Mouse (Mus musculus) left cerebral cortex, postnatal 14 days (tissue): ENCODE measurements around the gene Rbm10. TPM values are rescaled to one million over a fixed set of nuclear protein-coding genes. Genes with fewer than 3 reads are reported as not detected.

Experiments used
- DNase-seq, 2 experiments: peaks; one replicate each; pipeline ENCODE4 v3.0.0; 2021 to 2022; ENCODE audit warnings: low spot score in 2 of 2, mixed read lengths in 1 of 2
- intact Hi-C: fragments of 180-260 bp; cut with DNase I; formaldehyde crosslinking; loops from one replicate; pipeline ENCODE4 v1.15.1; 2025
- long read RNA-seq, 2 experiments: library from polyadenylated mRNA; stranded (forward); transcript quantifications; one replicate each; pipeline ENCODE4 v2.0.0; 2021
- total RNA-seq, 2 experiments: library from RNA; stranded (reverse); gene quantifications; 2 replicates each; pipeline ENCODE4 v1.2.3; 2021

Rbm10 gene
- total RNA-seq = 10 to 100 TPM; 40.6 to 42.5 TPM
- long read RNA-seq, experiment 1, transcript Rbm10-203 (23 exons, 3,172 nt) = major isoform, 8 of 35 reads
- long read RNA-seq, experiment 1, partial matches to known transcripts = 7 of 35 reads
- long read RNA-seq, experiment 1, other reads (novel, unspliced or antisense) = 19 of 35 reads
- long read RNA-seq, experiment 2, transcript Rbm10-203 (23 exons, 3,172 nt) = major isoform, 16 of 57 reads
- long read RNA-seq, experiment 2, partial matches to known transcripts = 16 of 57 reads
- long read RNA-seq, experiment 2, other reads (novel, unspliced or antisense) = 21 of 57 reads

- peak; percentile 82 to 90 for DNase-seq
- intact Hi-C loops = no loop called here
Observed at GRCm38 (mm10) chrX:20617176-20617902, at the start of gene Rbm10, which contains the start of gene Ndufb11. Gene Rbm10, plus strand, starts transcription at chrX:20617503. Gene Ndufb11, minus strand, starts transcription at chrX:20617619.

DNA sequence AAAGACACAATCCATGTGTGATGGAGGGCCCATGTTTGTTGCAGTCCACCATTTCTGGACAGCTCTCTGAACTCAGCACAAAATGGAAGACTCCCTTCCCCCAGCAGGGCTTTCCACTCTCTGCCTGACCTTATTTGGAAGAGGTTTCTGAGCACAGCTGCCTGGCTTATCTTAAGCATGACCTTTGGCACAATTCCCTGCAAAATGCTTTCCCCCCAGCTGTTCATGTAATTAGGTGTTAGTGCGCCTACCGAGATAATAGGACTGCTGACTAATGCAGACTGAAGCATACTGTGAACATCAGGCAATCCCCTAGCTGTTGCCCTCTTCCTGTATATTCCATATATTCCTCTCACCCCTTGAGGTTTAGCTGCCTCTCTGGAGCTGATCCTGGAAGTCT is 46.3 kb upstream of the Rbm10 start:
- intact Hi-C loops = no loop called here

DNA sequence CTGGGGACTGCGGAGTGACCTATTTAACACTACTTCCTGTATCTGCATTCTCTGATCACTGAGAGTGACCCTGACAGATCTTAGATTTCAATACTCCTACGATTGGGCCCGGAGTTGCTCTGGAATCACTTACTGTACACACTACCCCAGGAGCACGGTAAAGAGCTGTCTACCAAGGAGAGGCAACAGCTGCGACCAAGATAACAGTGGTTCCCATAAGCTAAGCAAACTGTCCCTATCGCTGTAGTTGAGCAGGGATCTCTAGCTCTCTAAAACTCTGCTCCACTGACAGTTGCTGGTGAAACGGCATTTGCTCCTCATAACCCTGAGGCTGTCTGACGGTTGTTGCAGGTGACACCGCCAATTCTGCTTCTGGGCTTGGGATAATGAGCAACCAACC is 44.6 kb upstream of the Rbm10 start:
- intact Hi-C loops = no loop called here
- no peak for DNase-seq

More for the DNA sequence above, 46.3 kb upstream of the Rbm10 start:
- no peak for DNase-seq

DNA sequence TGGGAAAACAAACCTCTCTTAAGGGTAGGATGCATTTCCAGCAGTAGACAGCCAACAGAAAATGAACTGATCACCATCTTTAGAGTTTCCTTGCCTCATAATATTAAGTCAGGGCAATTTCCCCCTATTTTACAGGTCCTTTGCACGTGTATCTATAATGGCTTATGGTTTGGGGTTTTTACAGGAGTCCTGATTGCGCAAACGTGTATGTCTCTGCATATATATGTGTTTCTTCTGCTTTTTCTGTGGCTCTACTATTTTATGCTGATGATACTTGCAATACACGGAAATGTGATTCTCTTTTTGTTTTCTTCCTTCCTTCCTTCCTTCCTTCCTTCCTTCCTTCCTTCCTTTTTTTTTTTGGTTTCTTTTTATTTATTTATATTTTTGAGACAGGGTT is 43.4 kb upstream of the Rbm10 start:
- intact Hi-C loops = no loop called here
- DNase-seq = no peak

DNA sequence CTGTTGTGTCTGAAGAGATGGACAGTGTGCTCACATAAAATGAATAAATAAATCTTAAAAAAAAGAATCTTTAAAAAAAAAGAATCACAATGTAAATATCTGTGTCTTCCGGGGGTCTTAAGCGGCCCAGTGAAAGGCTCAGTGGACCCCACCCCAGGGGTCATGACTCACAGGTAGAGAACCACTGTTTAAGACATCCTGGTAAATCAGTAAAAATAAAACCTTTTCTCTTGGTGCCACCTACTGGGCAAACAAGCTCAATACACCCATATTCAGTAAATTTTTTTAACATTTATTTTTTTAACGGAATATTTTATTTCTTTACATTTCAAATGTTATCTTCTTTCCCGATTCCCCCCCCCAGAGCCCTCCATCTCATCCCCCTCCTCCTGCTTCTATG is 29.3 kb upstream of the Rbm10 start:
- intact Hi-C loops = no loop called here
- peak in 1 of 2 experiments; percentile 4 for DNase-seq

- intact Hi-C loops = no loop called here
- no peak for DNase-seq
Observed at GRCm38 (mm10) chrX:20608500-20608899, 8.8 kb upstream of the Rbm10 start.

DNA sequence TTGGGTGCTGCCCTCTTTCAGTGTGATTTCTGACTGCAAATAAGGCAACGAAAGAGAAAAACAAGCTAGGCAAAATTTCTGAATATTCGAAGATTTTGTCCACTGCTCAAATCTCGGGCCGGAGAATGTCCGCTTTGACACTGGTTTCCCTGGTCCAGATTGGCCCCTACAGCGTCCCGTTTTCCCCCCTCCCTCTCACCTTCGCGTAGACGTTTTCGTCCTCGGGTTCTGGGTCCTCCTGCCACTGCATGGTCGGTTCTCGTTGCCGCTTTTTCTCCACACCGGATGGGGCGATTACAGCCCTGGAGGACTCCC is 485 bp upstream of the Rbm10 start:
- intact Hi-C loops = no loop called here
- peak in 1 of 2 experiments; percentile 38 for DNase-seq

DNA sequence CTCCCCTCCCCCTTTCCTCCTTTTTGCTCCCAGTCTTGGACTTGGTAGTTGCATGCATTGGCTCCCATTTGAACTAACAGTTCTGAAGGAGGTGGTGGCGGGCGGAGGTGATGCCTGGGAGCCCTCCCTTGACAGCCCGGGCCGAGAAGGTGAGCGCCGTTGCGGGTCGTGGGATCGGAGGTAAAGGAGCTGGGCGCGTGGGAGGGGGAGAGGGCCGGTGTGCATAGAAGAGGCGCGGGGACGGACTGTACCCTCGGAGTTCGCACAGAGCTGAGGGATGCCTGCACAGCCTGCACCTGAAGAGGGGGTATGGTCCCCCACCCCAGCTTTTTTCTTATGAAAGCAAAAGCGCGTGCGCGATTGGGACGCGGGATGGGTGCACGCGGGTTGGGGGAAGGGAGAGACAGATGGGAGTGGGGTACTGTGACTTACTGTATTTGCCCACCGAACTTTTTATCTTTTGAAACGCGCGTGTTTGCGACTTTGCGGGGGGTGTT is 648 bp downstream of the Rbm10 start:
- intact Hi-C loops = no loop called here
- peak; percentile 33 to 37 for DNase-seq

DNA sequence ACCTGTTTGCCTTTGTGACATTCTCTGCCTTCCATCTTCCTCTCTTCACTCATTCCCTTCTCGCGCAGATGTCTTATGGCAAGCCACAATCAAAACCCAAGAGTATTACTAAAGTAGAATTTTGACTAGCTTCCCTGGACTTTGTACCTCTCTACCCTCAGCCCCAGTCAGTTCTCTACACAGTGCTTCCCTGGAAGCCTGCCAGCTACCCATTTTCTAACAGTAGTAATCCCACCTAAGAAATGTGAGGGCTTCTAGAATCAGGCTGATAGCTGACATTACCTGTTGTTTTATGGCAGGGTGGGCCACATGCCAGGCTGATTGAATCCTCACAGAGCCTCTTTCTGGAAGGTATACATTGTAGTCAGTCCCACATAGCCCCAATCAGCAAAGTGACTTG is 20.8 kb downstream of the Rbm10 start:
- DNase-seq = no peak
- intact Hi-C loops = no loop called here

DNA sequence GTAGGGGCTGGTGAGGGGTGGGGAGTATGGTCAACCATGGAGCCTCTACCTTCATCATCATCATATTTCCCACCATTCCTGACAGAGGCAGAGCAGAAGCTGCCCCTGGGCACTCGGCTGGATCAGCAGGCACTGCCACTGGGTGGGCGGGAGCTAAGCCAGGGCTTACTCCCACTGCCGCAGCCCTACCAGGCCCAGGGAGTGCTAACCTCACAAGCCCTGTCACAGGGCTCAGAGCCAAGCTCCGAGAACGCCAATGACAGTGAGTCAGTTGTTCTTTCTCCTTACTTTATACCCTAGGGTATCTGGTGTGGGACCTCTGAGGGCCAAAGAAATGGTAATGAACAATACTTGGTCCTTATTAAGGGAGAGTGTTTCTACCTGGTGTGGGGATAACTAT is 27.5 kb downstream of the Rbm10 start:
- no peak for DNase-seq
- intact Hi-C loops = no loop called here

DNA sequence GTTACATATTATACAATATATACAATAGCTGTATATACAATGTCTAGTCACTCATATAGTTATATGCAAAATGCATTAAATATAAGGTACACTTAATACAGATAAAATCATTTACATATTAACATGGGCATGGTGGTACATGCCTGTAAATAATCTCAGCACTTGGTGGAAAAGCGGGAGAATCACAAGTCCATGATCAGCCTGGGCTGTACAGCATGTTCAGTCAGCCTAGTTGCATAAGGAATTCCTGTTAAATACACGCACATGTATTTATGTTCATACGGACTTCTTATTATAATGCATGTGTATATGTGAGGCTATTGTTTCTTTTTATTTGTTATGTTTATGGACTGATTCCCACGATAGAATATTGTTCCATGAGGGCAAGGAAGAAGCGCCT is 40.3 kb downstream of the Rbm10 start:
- intact Hi-C loops = no loop called here
- no peak for DNase-seq

DNA sequence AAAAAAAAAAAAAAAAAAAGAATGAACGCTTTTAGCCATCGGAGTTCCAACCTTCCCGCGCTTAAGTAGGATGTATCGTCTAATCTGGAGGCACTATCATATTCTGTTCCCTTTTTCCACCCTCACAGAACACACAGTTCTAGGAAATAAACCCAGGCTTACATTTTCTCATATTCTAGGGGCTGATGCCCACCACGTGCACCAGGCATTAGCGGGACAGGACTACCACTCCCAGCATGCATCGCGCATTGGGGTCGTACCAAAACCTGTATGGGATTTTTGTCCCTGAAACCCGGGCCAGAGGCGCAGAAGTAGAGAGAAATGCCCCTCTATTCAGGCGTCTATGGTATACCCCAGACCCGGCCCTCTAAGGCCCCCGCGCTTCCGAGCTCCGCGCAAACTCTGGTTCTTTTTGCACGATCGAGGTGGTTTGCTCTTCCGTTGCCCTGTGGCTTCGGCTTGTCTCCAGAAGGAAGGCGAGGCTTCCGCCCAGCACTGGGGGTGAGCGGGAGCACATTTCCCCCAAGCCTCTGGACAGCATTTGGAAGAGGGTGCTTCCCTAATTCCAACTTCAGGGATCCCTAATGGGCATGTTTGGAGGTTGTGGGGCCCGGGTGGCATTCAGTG is 40.8 kb downstream of the Rbm10 start, which contains the start of gene Uba1:
Gene Uba1 (plus strand): TSS at position 301 of the 627 bp plus-strand sequence.
- intact Hi-C loops = no loop called here
- DNase-seq = peak; percentile 79 to 81

DNA sequence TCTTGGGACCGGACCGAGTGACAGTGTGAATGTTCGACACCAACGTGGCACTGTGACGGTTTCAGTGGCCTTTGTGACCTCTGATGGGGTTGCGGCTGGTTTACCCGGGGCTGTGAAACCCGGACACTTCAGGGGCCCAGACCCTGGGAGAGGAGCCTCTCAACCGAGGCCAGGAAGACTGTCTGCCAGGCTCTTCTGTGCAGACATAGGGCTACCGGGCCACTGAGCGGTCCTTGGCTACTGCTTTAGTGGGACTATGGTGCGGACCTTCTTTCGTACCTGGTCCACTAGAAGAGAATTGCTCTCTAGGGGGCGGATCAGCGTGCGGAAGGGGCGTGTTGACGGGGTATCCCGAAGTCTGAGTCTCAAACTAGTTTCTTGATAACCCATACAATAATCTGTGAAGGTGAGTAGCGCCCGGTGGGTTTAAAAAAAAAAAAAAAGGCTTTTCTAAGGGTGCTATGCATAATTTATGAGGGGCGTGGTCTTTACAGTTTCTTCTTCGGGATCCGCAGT is 41.6 kb downstream of the Rbm10 start:
- no peak for DNase-seq
- intact Hi-C loops = no loop called here

GRCm38 (mm10) chrX:20662317-20662715 is 45.0 kb downstream of the Rbm10 start:
- peak in 1 of 2 experiments; percentile 22 for DNase-seq
- intact Hi-C loops = loop anchor here (5.0 to 10.0 kb wide), 2 partner anchors 110 to 272 kb away; partner anchors contain the start of gene Cfp

GRCm38 (mm10) chrX:20662716-20663443 is 45.6 kb downstream of the Rbm10 start:
- peak; percentile 85 to 93 for DNase-seq
- intact Hi-C loops = loop anchor here (5.0 to 10.0 kb wide), 2 partner anchors 109 to 272 kb away; partner anchors contain the start of gene Cfp

GRCm38 (mm10) chrX:20663444-20663790 is 46.1 kb downstream of the Rbm10 start:
- DNase-seq = peak in 1 of 2 experiments; percentile 25
- intact Hi-C loops = loop anchor here (5.0 to 10.0 kb wide), 2 partner anchors 109 to 271 kb away; partner anchors contain the start of gene Cfp

DNA sequence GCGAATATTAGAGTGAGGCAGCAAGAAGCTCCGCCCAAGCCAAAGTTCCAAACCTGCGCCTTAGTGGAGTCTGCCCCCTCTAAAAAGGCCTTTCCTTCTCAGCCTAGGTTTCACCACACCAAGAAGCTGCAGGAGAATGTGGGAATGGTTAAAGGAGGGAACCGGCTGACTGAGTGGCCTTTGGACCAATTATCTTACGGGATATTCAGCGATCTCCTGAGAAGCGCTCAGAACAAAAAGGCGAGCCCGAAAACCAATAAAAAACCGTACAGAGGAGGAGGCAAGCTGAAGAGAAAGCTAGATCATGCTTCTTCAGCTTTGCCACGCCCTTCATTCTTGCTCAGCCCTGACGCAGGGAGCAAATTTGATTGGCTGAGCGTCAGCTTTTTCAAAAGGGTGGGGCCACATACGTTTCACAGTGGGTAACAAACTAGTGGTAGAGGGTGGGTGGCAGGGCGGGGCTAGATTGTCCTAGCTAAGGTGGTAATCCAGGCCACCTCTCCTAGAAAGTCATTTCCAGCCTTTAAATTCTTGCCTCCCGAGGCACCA is 70.3 kb downstream of the Rbm10 start, which contains the start of gene Cdk16:
Gene Cdk16 (plus strand): TSS at position 436 of the 549 bp plus-strand sequence.
- DNase-seq = peak; percentile 84 to 93
- intact Hi-C loops = no loop called here

- intact Hi-C loops = no loop called here
- peak; percentile 83 to 85 for DNase-seq
Observed at GRCm38 (mm10) chrX:20688068-20688547, 70.8 kb downstream of the Rbm10 start.

DNA sequence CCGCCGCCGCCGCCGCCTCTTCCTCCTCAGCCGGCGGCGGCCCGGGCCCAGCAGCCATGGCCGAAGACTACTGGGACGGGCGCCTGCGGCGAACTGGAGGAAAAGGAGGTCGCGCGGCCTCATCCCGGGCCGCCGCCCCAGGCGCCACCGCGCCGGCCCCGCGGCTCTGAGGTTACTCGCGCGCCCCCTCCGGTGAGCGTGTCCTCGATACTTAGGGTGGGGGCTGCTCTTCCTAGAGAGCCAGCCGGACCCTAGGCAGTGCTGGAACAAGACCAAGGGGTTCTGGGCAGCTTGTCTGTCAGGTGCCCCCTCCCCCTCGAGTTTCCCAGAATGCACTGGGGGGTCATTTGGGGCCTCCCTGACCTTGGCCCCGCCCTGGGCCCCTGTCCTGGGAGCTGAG is 71.3 kb downstream of the Rbm10 start:
- intact Hi-C loops = no loop called here
- peak; percentile 14 to 55 for DNase-seq
